Mouse (Mus musculus): Measurements from ENCODE around the gene Tcf23. TPM values are rescaled to one million over a fixed set of nuclear protein-coding genes. Genes with fewer than 3 reads are reported as not detected.

Gene Tcf23
- polyA plus RNA-seq, 1 experiment from 2014 or later: 0.09 TPM

DNA sequence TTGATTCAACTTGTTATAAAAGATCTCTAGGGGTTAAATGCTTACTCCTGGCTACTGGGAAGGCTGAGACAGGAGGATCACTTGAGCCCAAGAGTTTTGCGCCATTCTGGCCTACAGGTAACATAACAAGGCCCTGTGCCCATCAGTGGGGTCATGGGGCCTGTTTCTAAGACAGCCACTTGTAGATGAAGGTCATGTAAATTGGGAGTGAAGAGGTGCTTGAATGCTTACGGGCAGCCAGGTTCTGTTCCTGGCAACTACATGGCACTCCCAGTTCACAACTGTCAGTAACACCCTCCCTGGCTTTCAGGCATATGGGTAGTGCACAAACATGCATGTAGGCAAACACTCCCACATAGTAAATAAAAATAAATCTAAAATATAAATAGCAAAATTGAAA lies 17.5 kb upstream of the Tcf23 start:
- peaks cover 18% of the 10 kb centered on the region for H3K4me1 ChIP-seq (replicated peaks)
- no peaks in the 10 kb centered on the region for H3K9me3 ChIP-seq (replicated peaks)
- no peak overlapping the region for H3K27ac ChIP-seq
- H3K27me3 ChIP-seq: 0 out of 2 replicates have a peak, but pooled peaks cover 4% of the 10 kb centered on the region
- 78% methylated on average over 2 of the region's 2 CpGs for WGBS
- 0 out of 2 replicates have a peak overlapping the region, but pooled peaks have one; percentile 91 for H3K4me2 ChIP-seq
- no peak overlapping the region for H3K9ac ChIP-seq
- no peak for ATAC-seq (replicated peaks; ENCODE audit: insufficient number of reproducible peaks, insufficient read depth, low FRiP score, low read depth)
- no peak overlapping the region; the same call in 1 of the 2 replicates for H3K4me3 ChIP-seq
- H3K36me3 ChIP-seq: peaks cover 25% of the 10 kb centered on the region

DNA sequence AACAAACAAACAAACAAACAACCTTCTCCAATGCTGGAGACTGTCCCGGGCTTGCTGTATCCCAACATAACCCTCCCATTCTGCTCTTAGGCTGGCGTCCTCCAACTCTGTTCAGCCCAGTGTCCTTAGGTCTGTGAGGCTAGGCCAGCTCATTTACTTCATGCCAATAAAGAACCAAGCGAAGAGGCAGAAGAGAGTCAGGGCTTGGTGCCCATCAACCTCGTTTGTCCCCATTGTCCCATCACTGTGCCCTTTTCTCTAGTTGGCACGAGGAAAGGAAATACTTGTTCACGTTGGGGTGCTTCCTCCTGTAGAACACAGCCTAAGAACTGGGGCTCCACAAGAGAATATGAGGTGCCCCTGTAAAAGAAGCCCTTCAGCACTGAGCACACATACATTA lies 16.8 kb upstream of the Tcf23 start:
- Histone ChIP-seq H3K27ac (no peak overlapping the region), H3K9ac (no peak overlapping the region), H3K4me3 (no peak overlapping the region), H3K4me2 (no peak overlapping the region), H3K9me3 (replicated peaks) (no peaks in the 10 kb centered on the region), H3K36me3 (peaks cover 27% of the 10 kb centered on the region), H3K27me3 (no peaks in the 10 kb centered on the region), H3K4me1 (replicated peaks) (peaks cover 18% of the 10 kb centered on the region)
- WGBS: 75% methylated on average over 6 of the region's 6 CpGs
- no peak for ATAC-seq (replicated peaks; ENCODE audit: insufficient number of reproducible peaks, insufficient read depth, low FRiP score, low read depth)

DNA sequence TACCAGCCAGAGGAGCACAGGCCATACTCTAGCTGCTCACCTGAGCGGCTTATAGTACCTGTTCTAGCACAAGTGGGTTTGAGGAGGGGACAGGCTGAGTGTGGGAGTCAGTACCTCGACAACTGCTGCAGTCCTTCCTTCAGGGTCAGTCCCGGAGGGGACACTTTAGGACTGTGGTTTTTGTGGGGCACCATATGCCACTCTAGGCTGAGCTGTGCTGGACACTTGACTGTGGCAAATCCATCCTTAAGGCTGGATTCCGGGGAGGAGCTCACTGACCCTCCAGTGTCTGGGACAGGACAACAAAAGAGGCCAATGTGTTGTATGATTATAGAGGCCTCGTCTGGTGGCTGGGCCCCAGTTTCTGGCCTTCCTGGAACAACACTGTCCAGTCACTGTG lies 15.9 kb upstream of the Tcf23 start:
- no peaks in the 10 kb centered on the region for H3K9me3 ChIP-seq (replicated peaks)
- H3K36me3 ChIP-seq: peaks cover 30% of the 10 kb centered on the region
- H3K4me2 ChIP-seq: no peak overlapping the region
- H3K9ac ChIP-seq: no peak overlapping the region
- no peaks in the 10 kb centered on the region for H3K27me3 ChIP-seq
- H3K4me3 ChIP-seq: no peak overlapping the region
- 82% methylated on average over 5 of the region's 5 CpGs for WGBS
- no peak for ATAC-seq (replicated peaks; ENCODE audit: insufficient number of reproducible peaks, insufficient read depth, low FRiP score, low read depth)
- H3K27ac ChIP-seq: no peak overlapping the region
- H3K4me1 ChIP-seq (replicated peaks): peaks cover 18% of the 10 kb centered on the region

DNA sequence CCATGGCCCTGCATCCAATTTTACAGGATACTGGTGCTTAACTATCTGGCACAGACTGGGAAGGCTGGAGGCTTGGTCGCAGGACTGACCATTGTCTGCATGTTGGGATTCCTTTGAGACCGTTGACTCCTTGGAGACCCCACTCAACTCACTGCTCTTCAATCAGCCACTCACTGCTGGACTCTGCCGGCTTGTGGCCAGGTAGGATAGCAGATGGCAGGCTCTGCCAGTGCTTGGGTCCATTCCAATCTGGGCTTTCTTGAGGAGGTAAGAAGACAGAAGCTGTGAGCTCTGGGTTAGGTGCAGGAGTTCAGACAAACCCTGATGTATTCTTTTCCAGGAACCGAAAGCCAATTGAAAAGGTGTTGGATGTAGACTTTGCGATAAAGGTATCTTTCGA lies 14.4 kb upstream of the Tcf23 start:
- H3K9me3 ChIP-seq (replicated peaks): no peaks in the 10 kb centered on the region
- ATAC-seq (replicated peaks; ENCODE audit: insufficient number of reproducible peaks, insufficient read depth, low FRiP score, low read depth): no peak
- H3K36me3 ChIP-seq: peaks cover 39% of the 10 kb centered on the region
- H3K4me1 ChIP-seq (replicated peaks): peaks cover 30% of the 10 kb centered on the region
- H3K4me3 ChIP-seq: no peak overlapping the region
- no peak overlapping the region for H3K9ac ChIP-seq
- WGBS: 94% methylated on average over 6 of the region's 6 CpGs
- H3K27ac ChIP-seq: no peak overlapping the region
- H3K4me2 ChIP-seq: no peak overlapping the region
- no peaks in the 10 kb centered on the region for H3K27me3 ChIP-seq

DNA sequence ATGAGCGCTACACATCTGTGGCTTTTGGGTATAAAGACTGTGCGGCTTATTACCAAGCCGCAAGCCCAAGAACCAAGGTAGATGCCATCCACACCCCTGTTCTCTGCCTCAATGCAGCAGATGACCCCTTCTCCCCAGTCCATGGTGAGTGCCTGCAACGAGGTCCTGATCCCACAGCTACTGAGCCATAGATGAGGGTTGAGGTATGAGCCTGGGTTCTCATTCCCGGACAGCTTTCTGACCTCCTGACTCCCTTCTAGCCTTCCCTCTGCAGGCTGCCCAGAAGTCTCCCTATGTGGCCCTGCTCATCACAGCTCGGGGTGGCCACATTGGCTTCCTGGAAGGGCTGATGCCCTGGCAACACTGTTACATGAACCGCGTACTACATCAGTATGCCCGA lies 13.9 kb upstream of the Tcf23 start:
- H3K27ac ChIP-seq: no peak overlapping the region
- H3K9me3 ChIP-seq (replicated peaks): no peaks in the 10 kb centered on the region
- H3K9ac ChIP-seq: no peak overlapping the region
- H3K4me2 ChIP-seq: no peak overlapping the region
- H3K27me3 ChIP-seq: no peaks in the 10 kb centered on the region
- H3K4me3 ChIP-seq: no peak overlapping the region
- H3K36me3 ChIP-seq: peaks cover 39% of the 10 kb centered on the region
- WGBS: 94% methylated on average over 9 of the region's 9 CpGs
- H3K4me1 ChIP-seq (replicated peaks): peaks cover 30% of the 10 kb centered on the region
- no peak for ATAC-seq (replicated peaks; ENCODE audit: insufficient number of reproducible peaks, insufficient read depth, low FRiP score, low read depth)

DNA sequence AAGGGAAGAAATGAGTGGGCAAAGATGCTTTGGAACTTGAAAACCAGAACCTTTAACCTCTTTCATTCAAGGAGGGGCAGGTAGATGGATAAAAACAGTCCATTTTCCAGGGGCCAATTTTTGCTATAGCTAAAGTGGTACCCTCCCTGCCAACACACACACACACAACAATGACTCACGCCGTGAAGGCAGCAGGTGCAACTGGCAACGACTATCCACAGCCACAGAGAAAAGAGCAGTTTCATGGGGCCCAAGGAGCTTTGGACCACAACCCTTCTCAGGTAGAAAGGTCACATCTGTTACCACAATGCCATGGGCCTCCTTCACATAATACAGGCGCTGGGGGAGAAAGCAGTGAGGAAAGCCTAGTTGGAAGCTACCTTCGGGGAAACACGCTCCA lies 12.7 kb upstream of the Tcf23 start:
- Histone ChIP-seq H3K27me3 (no peaks in the 10 kb centered on the region), H3K9me3 (replicated peaks) (no peaks in the 10 kb centered on the region), H3K27ac (no peak overlapping the region), H3K4me1 (replicated peaks) (peaks cover 26% of the 10 kb centered on the region), H3K36me3 (peaks cover 39% of the 10 kb centered on the region), H3K9ac (no peak overlapping the region), H3K4me2 (no peak overlapping the region), H3K4me3 (no peak overlapping the region)
- WGBS: 93% methylated on average over 6 of the region's 6 CpGs
- ATAC-seq (replicated peaks; ENCODE audit: insufficient number of reproducible peaks, insufficient read depth, low FRiP score, low read depth): no peak

DNA sequence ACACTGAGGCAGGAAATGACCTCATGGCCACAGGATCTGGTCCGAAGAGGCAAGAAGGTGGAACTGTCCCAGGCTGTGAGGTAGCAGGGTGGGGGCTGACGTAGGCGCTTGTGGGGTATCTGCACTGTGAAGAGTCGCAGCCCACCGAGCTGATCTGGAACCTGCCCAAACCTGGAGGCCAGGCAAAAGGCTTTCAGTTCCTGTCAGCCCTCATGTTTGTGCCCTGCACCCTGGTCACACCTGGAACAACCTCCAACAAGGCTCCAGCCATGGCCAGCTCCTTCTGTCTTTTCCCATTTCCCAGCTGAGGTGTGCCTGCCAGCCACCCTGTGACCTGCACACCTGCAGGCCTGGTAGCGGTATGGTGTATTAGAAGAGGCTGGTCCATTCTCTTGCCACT lies 10.6 kb upstream of the Tcf23 start:
- H3K27me3 ChIP-seq: no peaks in the 10 kb centered on the region
- no peaks in the 10 kb centered on the region for H3K9me3 ChIP-seq (replicated peaks)
- no peak overlapping the region for H3K4me2 ChIP-seq
- no peak overlapping the region for H3K27ac ChIP-seq
- H3K36me3 ChIP-seq: peaks cover 39% of the 10 kb centered on the region
- ATAC-seq (replicated peaks; ENCODE audit: insufficient number of reproducible peaks, insufficient read depth, low FRiP score, low read depth): no peak
- no peak overlapping the region for H3K4me3 ChIP-seq
- peaks cover 23% of the 10 kb centered on the region for H3K4me1 ChIP-seq (replicated peaks)
- no peak overlapping the region for H3K9ac ChIP-seq
- 94% methylated on average over 6 of the region's 6 CpGs for WGBS

DNA sequence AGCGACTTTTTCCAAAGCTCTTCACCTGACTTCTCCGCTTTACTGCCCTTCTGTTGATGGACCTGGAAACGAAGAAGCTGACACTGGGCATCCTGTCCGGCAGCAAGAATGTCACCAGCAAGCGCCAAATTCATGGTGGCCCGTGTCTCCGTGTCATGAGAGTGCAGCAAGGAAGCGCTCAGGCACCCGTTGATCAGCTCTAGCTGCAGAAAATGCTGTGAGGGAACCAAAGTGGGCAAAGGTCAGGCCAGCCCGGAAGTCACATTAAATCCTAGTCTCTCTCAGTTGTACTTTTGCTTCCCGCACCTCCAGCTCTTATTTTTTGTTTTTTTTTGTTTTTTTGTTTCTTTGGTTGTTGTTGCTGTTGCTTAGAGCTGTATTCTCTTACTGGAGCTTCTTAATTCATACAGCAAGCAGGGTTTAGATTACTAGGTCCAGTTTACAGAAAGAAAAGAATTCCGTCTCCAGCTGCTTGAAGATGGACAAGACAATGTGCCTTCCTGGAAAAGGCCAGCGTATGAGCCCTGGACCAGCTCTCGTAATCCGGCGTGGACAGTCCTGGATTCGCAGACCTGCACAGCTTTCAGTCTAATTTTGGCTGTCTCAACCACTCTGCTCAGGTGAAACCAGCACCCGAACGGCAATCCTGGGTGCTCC lies 9.1 kb upstream of the Tcf23 start:
- ATAC-seq (replicated peaks; ENCODE audit: insufficient number of reproducible peaks, insufficient read depth, low FRiP score, low read depth): peak; percentile 15; the same call in 1 of the 2 replicates
- H3K4me3 ChIP-seq: peak overlapping the region; percentile 85
- H3K9me3 ChIP-seq (replicated peaks): no peaks in the 10 kb centered on the region
- peak overlapping the region; percentile 90 for H3K4me2 ChIP-seq
- H3K36me3 ChIP-seq: peaks cover 30% of the 10 kb centered on the region
- peaks cover 23% of the 10 kb centered on the region for H3K4me1 ChIP-seq (replicated peaks)
- WGBS: 30% methylated on average over 19 of the region's 19 CpGs
- H3K27me3 ChIP-seq: no peaks in the 10 kb centered on the region
- peak overlapping the region; percentile 87 for H3K9ac ChIP-seq
- H3K27ac ChIP-seq: peak overlapping the region; percentile 92

DNA sequence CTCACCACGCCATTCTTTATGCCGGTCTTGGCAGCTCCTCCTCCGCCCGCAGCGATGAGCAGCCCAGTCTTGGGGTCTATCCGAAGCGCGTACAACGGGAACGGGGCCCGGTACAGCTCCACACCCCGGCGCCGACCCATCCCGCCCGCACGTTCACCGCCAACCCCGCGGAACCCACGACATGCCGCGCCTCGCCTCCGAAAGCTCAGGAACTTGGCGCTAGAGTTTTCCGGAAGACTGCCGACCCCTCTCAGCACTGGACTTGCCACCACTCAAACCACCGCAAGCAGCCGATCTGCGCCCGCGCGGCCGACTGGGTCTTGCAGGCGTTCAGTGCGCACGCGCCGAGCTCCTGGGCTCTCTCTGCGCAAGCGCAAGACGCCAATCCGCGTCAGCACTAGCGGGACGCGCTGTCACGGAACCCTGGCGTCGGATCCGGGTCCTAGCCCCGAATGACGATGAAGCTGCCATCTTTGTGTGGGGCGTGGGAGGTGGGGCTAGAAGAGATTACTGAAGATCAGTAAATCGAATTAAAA lies 8.4 kb upstream of the Tcf23 start, which contains the start of gene Preb:
TSS of gene Preb (minus strand) at position 396 of the 536 bp plus-strand sequence.
- H3K4me2 ChIP-seq: peak within 1 kb of the TSS; percentile 90
- peak; percentile 94 for ATAC-seq (replicated peaks; ENCODE audit: insufficient number of reproducible peaks, insufficient read depth, low FRiP score, low read depth)
- H3K9ac ChIP-seq: peak within 1 kb of the TSS; percentile 87
- H3K9me3 ChIP-seq (replicated peaks): no peaks in the 10 kb centered on the region
- peak within 1 kb of the TSS; percentile 85 for H3K4me3 ChIP-seq
- peak within 1 kb of the TSS; percentile 92 for H3K27ac ChIP-seq
- peaks cover 23% of the 10 kb centered on the region for H3K4me1 ChIP-seq (replicated peaks)
- H3K27me3 ChIP-seq: no peaks in the 10 kb centered on the region
- WGBS: under 1% methylated on average over 56 of the region's 56 CpGs
- peaks cover 23% of the 10 kb centered on the region for H3K36me3 ChIP-seq

DNA sequence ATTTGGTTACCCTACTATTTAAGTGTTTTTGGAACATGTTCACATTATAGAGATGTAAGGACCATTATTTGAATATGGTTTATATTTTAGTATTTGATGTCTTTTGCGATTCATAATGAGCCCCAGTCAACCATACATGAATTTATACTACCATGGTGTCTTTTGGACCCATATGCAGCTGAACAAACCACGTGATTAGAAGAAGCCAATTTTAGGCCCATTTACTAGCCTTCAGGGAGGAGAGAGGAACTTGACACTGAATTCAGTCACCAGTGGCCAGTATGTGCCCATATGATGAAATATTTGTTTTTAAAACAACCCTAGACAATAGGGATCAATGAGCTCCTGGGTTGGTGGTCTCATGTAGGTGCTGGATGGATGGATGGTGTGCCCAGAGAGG lies 7.6 kb upstream of the Tcf23 start:
- Histone ChIP-seq H3K9ac (no peak overlapping the region), H3K9me3 (replicated peaks) (no peaks in the 10 kb centered on the region), H3K4me1 (replicated peaks) (peaks cover 23% of the 10 kb centered on the region), H3K27ac (peak overlapping the region; percentile 75; the same call in 1 of the 2 replicates), H3K4me3 (peak overlapping the region; percentile 85), H3K4me2 (peak overlapping the region; percentile 90), H3K36me3 (peaks cover 16% of the 10 kb centered on the region), H3K27me3 (0 out of 2 replicates have a peak, but pooled peaks cover 5% of the 10 kb centered on the region)
- ATAC-seq (replicated peaks; ENCODE audit: insufficient number of reproducible peaks, insufficient read depth, low FRiP score, low read depth): no peak
- WGBS: 84% methylated on average over 2 of the region's 2 CpGs

DNA sequence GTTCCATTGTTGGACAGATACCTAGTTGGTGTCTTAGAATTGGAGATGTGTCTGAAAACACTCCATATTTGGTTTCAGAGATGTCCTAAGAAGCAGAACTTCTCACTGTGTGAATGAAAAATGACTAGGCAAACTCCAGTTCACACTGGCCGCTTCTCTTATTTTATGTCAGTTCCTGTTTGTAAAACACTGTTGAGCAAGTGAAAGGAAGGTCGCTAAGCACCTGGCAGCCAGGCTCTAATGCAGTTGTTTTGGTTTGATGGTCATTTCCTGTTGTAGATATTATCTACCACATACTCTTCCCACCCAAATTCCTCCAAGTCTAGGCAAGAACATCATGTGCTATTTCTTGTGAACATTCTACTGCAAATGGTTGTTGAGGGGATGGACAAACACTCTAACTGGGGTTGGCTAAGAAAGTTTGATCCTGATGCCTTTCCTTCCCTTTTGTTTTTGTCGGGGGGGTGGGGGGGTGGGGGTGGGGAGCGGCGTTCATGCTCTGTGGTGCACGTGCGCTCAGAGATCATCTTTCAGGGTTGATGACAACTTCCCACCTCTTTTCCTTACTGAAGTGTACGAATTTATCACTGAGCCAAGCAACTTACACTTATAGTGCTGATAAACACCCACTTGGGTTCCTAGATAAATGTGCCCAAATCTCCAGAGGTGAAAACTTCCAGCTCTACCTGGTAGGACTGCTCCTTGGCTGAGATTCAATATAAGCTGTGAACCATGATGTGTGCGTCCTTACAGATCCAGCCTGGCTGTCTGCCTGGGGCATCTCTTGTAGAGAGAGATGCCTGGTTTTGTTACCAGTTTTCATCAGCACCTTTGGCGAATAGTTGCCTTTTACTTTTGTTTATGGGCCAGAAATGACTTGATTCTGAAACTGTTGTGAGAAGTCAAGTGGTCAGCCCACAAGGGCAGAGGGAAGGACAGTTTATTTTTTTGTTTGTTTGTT lies 6.6 kb upstream of the Tcf23 start:
- H3K36me3 ChIP-seq: peaks cover 12% of the 10 kb centered on the region
- WGBS: 44% methylated on average over 10 of the region's 10 CpGs
- H3K27ac ChIP-seq: no peak overlapping the region
- no peaks in the 10 kb centered on the region for H3K9me3 ChIP-seq (replicated peaks)
- ATAC-seq (replicated peaks; ENCODE audit: insufficient number of reproducible peaks, insufficient read depth, low FRiP score, low read depth): no peak
- H3K4me2 ChIP-seq: no peak overlapping the region
- H3K4me1 ChIP-seq (replicated peaks): peaks cover 23% of the 10 kb centered on the region
- 0 out of 2 replicates have a peak, but pooled peaks cover 5% of the 10 kb centered on the region for H3K27me3 ChIP-seq
- H3K9ac ChIP-seq: no peak overlapping the region
- no peak overlapping the region for H3K4me3 ChIP-seq

All from heart, embryonic 15.5 days (tissue).